Mouse (Mus musculus) heart, embryonic 13.5 days (tissue): ENCODE results near the gene Rps12-ps3. TPM values are rescaled to one million over a fixed set of nuclear protein-coding genes. Genes with fewer than 3 reads are reported as not detected.

ENCODE experiments used
- ATAC-seq: fragments of 200-750 bp; cut with Nextera tagmentation; 2 replicates; pipeline ENCODE4 v1.8.0; 2017; ENCODE audit warnings: moderate TSS enrichment; ENCODE audit not compliant: insufficient number of reproducible peaks, low FRiP score, low TSS enrichment; ENCODE audit errors: extremely low read depth
- H3K27ac ChIP-seq: fragments of 300-500 bp; sonication (generic); replicated peaks from 2 replicates; pipeline ENCODE4 v1.5.1; 2015; ENCODE audit warnings: moderate library complexity, mild to moderate bottlenecking, inconsistent platforms
- H3K27me3 ChIP-seq: fragments of 300-500 bp; sonication (generic); replicated peaks from 2 replicates; pipeline ENCODE4 v1.6.1; 2015; ENCODE audit warnings: mild to moderate bottlenecking, inconsistent platforms
- H3K36me3 ChIP-seq: fragments of 300-500 bp; sonication (generic); 2 replicates; pipeline ENCODE4 v1.6.1; 2015; ENCODE audit warnings: mild to moderate bottlenecking, inconsistent platforms
- H3K4me1 ChIP-seq: fragments of 300-500 bp; sonication (generic); 2 replicates; pipeline ENCODE4 v1.6.1; 2015; ENCODE audit warnings: inconsistent platforms
- H3K4me2 ChIP-seq: fragments of 300-500 bp; sonication (generic); 2 replicates; pipeline ENCODE4 v1.6.1; 2015; ENCODE audit warnings: inconsistent platforms, mild to moderate bottlenecking, moderate library complexity
- H3K4me3 ChIP-seq: fragments of 300-500 bp; sonication (generic); 2 replicates; pipeline ENCODE4 v1.5.1; 2015; ENCODE audit warnings: moderate library complexity, mild to moderate bottlenecking, inconsistent platforms
- H3K9ac ChIP-seq: fragments of 300-500 bp; sonication (generic); 2 replicates; pipeline ENCODE4 v1.6.1; 2015; ENCODE audit warnings: inconsistent platforms, mild to moderate bottlenecking, moderate library complexity
- H3K9me3 ChIP-seq: fragments of 300-500 bp; sonication (generic); 2 replicates; pipeline ENCODE4 v1.6.1; 2016; ENCODE audit warnings: inconsistent platforms
- WGBS: fragments of 180-500 bp; shearing (Covaris S2); methylation state at CpG from one replicate; pipeline ENCODE4 v1.1.7; 2015; ENCODE audit warnings: mixed read lengths; 5-methylcytosine and 5-hydroxymethylcytosine counted together
- polyA plus RNA-seq: library from polyadenylated mRNA; unstranded; fragments of >200 nt; fragmentation: Nextera tagmentation; extraction: Ambion mirVana; gene quantifications from 2 replicates; pipeline ENCODE4 v1.2.1, GENCODE M21; 2015

Rps12-ps3 gene
- 6.1 and 14.4 TPM in 2 replicates for polyA plus RNA-seq

DNA sequence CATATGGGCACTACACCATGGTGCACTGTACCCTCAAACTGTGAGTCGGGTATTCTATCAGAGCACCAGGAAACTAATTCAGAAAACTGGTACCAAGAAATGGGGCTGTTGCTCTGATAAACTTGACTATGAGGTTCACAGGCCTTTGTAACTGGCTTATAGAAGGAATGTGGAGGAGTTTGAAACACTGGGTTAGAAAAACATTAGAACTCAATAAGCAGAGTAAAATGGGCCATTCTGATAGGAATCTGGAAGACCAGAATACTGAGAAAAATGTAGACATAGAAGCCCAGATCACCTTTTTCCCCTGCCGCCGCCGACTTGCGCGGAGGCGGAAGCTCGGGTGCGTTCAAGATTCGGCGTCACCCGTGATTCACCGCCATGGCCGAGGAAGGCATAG is at the start of gene Rps12-ps3:
Rps12-ps3 (plus strand) TSS at position 301 of the 400 bp plus-strand sequence.
- no peaks in the 10 kb centered on the region for H3K9me3 ChIP-seq
- H3K4me3 ChIP-seq = no peak within 1 kb of the TSS
- ATAC-seq = no peak
- peaks cover 13% of the 10 kb centered on the region for H3K36me3 ChIP-seq
- H3K27ac ChIP-seq = no peak within 1 kb of the TSS
- no peaks in the 10 kb centered on the region for H3K27me3 ChIP-seq
- H3K4me2 ChIP-seq = no peak within 1 kb of the TSS
- H3K4me1 ChIP-seq = peaks cover 9% of the 10 kb centered on the region
- WGBS = 97% methylated on average over 13 of the region's 14 CpGs
- no peak within 1 kb of the TSS for H3K9ac ChIP-seq

- H3K9ac ChIP-seq = no peak overlapping the region
- no peaks in the 10 kb centered on the region for H3K9me3 ChIP-seq
- WGBS = 80% methylated on average over 7 of the region's 7 CpGs
- ATAC-seq = no peak
- no peak overlapping the region for H3K27ac ChIP-seq
- H3K27me3 ChIP-seq = no peaks in the 10 kb centered on the region
- H3K4me2 ChIP-seq = no peak overlapping the region
- H3K4me1 ChIP-seq = peaks cover under 1% of the 10 kb centered on the region; the same call in 1 of the 2 replicates
- no peaks in the 10 kb centered on the region for H3K36me3 ChIP-seq
- no peak overlapping the region for H3K4me3 ChIP-seq
Observed at GRCm38 (mm10) chr19:59273190-59273589, 48.9 kb upstream of the Rps12-ps3 start.

DNA sequence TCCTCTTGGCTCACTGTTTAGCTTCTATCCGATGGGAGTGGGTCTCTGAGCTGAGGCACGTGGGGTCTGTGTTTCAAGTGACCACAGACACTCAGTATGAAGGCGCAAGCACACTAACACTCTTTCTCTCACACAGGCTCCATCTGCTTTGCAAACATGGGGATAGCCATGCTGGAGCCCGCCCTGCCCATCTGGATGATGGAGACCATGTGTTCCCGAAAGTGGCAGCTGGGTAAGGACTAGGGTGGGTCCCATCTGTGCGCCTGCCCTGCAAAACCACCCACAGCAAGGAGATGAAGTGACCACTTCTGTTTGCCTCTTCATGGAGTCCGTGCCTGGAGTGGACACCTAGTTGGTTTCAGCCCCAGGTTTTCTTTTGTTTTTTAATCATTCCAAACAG is 45.7 kb upstream of the Rps12-ps3 start:
- Histone ChIP-seq H3K9ac (no peak overlapping the region), H3K36me3 (peaks cover 11% of the 10 kb centered on the region), H3K4me1 (0 out of 2 replicates have a peak, but pooled peaks cover 5% of the 10 kb centered on the region), H3K27me3 (no peaks in the 10 kb centered on the region), H3K4me3 (no peak overlapping the region), H3K27ac (no peak overlapping the region), H3K9me3 (peaks cover 6% of the 10 kb centered on the region), H3K4me2 (no peak overlapping the region)
- 83% methylated on average over 7 of the region's 7 CpGs for WGBS
- ATAC-seq = no peak

GRCm38 (mm10) chr19:59280841-59281240 is 41.2 kb upstream of the Rps12-ps3 start:
- H3K27me3 ChIP-seq = no peaks in the 10 kb centered on the region
- peaks cover 6% of the 10 kb centered on the region for H3K9me3 ChIP-seq
- no peak overlapping the region for H3K27ac ChIP-seq
- H3K9ac ChIP-seq = no peak overlapping the region
- peaks cover 16% of the 10 kb centered on the region for H3K36me3 ChIP-seq
- H3K4me1 ChIP-seq = 0 out of 2 replicates have a peak, but pooled peaks cover 5% of the 10 kb centered on the region
- H3K4me2 ChIP-seq = no peak overlapping the region
- no peak for ATAC-seq
- no peak overlapping the region for H3K4me3 ChIP-seq

GRCm38 (mm10) chr19:59282001-59282400 is 40.1 kb upstream of the Rps12-ps3 start:
- H3K27ac ChIP-seq = no peak overlapping the region
- no peak for ATAC-seq
- H3K9ac ChIP-seq = no peak overlapping the region
- H3K4me3 ChIP-seq = no peak overlapping the region
- no peaks in the 10 kb centered on the region for H3K27me3 ChIP-seq
- WGBS = 76% methylated on average over 3 of the region's 3 CpGs
- H3K4me2 ChIP-seq = no peak overlapping the region
- 0 out of 2 replicates have a peak, but pooled peaks cover 5% of the 10 kb centered on the region for H3K4me1 ChIP-seq
- peaks cover 6% of the 10 kb centered on the region for H3K9me3 ChIP-seq
- peaks cover 23% of the 10 kb centered on the region for H3K36me3 ChIP-seq

DNA sequence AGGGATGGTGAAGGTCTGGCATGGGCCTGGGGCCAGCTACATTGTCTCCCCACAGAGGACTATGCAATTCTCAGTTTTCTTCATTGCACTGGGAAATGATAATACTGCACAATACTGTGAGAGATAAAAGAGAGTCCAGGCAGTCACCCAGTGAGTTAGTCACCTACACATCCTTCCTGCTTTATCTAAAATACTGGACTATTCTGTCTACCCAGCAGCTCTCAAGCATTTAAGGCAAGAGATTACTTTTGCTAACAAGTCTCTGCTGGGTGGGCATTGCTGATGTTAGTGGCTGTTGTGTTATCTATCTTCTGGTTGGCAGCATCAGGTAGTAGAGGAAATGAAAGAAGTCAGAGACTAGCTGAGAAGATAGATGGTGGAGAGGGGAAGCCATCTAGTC is 33.0 kb upstream of the Rps12-ps3 start:
- H3K4me3 ChIP-seq = no peak overlapping the region

GRCm38 (mm10) chr19:59289811-59290210 is 32.3 kb upstream of the Rps12-ps3 start:
- no peak for ATAC-seq
- Histone ChIP-seq H3K36me3 (peaks cover 16% of the 10 kb centered on the region), H3K4me1 (peaks cover 2% of the 10 kb centered on the region; the same call in 1 of the 2 replicates), H3K9me3 (no peaks in the 10 kb centered on the region), H3K27ac (no peak overlapping the region), H3K9ac (no peak overlapping the region), H3K4me2 (no peak overlapping the region), H3K4me3 (no peak overlapping the region), H3K27me3 (no peaks in the 10 kb centered on the region)
- 81% methylated on average over 6 of the region's 6 CpGs for WGBS

More for the DNA sequence above, 33.0 kb upstream of the Rps12-ps3 start:
- H3K27ac ChIP-seq = no peak overlapping the region
- H3K9me3 ChIP-seq = no peaks in the 10 kb centered on the region
- no peak overlapping the region for H3K9ac ChIP-seq
- H3K27me3 ChIP-seq = no peaks in the 10 kb centered on the region
- H3K36me3 ChIP-seq = peaks cover 12% of the 10 kb centered on the region
- no peak overlapping the region for H3K4me2 ChIP-seq
- no peak for ATAC-seq
- peaks cover 2% of the 10 kb centered on the region; the same call in 1 of the 2 replicates for H3K4me1 ChIP-seq

DNA sequence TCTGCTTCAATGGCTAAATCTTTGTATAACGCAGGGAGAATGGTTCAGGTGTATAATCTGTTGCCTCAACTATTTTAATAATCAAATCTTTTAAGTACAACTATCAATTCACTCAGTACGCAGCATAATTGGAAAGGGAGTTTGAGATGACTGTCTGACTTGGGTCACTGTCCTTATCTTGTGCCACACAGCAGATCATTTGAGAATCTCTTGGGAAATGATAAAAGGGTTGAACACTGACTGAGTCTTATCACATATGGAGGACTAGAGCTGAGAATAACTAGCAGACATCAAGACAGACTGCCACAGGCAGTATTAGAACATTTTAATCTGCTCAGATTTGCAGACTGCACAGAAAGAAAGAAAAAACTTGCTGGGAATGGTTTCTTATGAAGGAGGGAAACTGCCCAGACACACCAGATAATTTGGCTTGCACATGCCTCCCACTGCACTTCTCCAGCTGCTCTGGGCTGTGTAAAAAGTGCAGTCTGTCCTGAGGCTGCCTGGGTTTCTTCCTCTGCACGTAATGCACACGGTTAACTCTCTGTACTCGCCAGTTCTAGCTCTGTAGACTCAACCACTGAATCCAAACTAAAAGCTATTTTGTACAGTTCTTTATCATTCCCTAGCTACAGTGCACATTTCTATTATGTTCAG is 29.8 kb upstream of the Rps12-ps3 start:
- Histone ChIP-seq H3K9ac (no peak overlapping the region), H3K27me3 (no peaks in the 10 kb centered on the region), H3K4me1 (peaks cover 2% of the 10 kb centered on the region; the same call in 1 of the 2 replicates), H3K36me3 (peaks cover 8% of the 10 kb centered on the region; the same call in 1 of the 2 replicates), H3K27ac (no peak overlapping the region), H3K9me3 (no peaks in the 10 kb centered on the region), H3K4me3 (no peak overlapping the region), H3K4me2 (no peak overlapping the region)
- ATAC-seq = no peak
- WGBS = 77% methylated on average over 5 of the region's 5 CpGs

- Histone ChIP-seq H3K4me3 (no peak overlapping the region), H3K36me3 (peaks cover 10% of the 10 kb centered on the region), H3K27ac (no peak overlapping the region), H3K27me3 (no peaks in the 10 kb centered on the region), H3K9ac (no peak overlapping the region), H3K9me3 (no peaks in the 10 kb centered on the region), H3K4me2 (no peak overlapping the region), H3K4me1 (0 out of 2 replicates have a peak, but pooled peaks cover 2% of the 10 kb centered on the region)
- ATAC-seq = no peak
Observed at GRCm38 (mm10) chr19:59315308-59315707, 6.8 kb upstream of the Rps12-ps3 start.

DNA sequence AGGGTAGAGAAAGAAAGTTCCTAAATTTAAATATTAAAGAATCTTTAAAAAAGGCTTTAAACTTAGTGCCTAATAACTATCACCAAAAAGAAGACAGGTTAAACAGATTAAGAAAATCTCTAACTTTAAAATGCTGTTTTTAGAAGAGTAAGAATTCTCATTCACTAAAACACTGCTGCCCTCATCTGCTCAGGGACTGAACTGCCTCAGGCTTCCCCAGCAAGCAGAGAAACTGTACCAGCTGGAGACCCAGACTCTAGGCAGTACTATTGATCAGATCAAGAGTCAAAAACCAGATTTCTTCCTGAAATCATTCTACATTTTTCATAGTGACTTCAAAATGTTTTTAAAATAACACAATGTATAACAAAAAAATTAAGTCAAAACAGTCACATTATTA is 5.5 kb upstream of the Rps12-ps3 start:
- H3K27ac ChIP-seq = no peak overlapping the region
- peaks cover 14% of the 10 kb centered on the region for H3K36me3 ChIP-seq
- no peak for ATAC-seq
- no peaks in the 10 kb centered on the region for H3K9me3 ChIP-seq
- no peaks in the 10 kb centered on the region for H3K27me3 ChIP-seq
- no peak overlapping the region for H3K9ac ChIP-seq
- no peak overlapping the region for H3K4me2 ChIP-seq
- H3K4me1 ChIP-seq = 0 out of 2 replicates have a peak, but pooled peaks cover 2% of the 10 kb centered on the region
- H3K4me3 ChIP-seq = no peak overlapping the region

GRCm38 (mm10) chr19:59330816-59331225 is 8.7 kb downstream of the Rps12-ps3 start:
- Histone ChIP-seq H3K4me2 (no peak overlapping the region), H3K9ac (no peak overlapping the region), H3K36me3 (peaks cover 11% of the 10 kb centered on the region), H3K27ac (no peak overlapping the region), H3K27me3 (no peaks in the 10 kb centered on the region), H3K4me1 (peaks cover 17% of the 10 kb centered on the region), H3K9me3 (no peaks in the 10 kb centered on the region), H3K4me3 (no peak overlapping the region)
- ATAC-seq = no peak

- 100% methylated on average over 1 of the region's 1 CpGs for WGBS
- no peak for ATAC-seq
- H3K4me2 ChIP-seq = no peak overlapping the region
Observed at GRCm38 (mm10) chr19:59336655-59337054, 14.6 kb downstream of the Rps12-ps3 start.

More at GRCm38 (mm10) chr19:59336655-59337054, 14.6 kb downstream of the Rps12-ps3 start:
- H3K9ac ChIP-seq = no peak overlapping the region
- H3K27me3 ChIP-seq = no peaks in the 10 kb centered on the region
- H3K4me1 ChIP-seq = peaks cover 45% of the 10 kb centered on the region
- H3K27ac ChIP-seq = no peak overlapping the region
- no peaks in the 10 kb centered on the region for H3K9me3 ChIP-seq
- H3K4me3 ChIP-seq = no peak overlapping the region
- peaks cover 4% of the 10 kb centered on the region; the same call in 1 of the 2 replicates for H3K36me3 ChIP-seq
